Mouse (Mus musculus): Measurements from ENCODE around the gene 2010111I01Rik.

- no peak for TF ChIP-seq CTCF (IDR thresholded peaks at IDR 0.05; ENCODE audit: low read depth, low read length)
- TF ChIP-seq POLR2A (IDR thresholded peaks at IDR 0.05; ENCODE audit: insufficient read depth, low read length): no peak
- no peak for TF ChIP-seq EP300 (IDR thresholded peaks at IDR 0.05; ENCODE audit: insufficient read depth, low read depth, low read length)
Measured at GRCm38 (mm10) chr13:63289152-63289551, 324.5 kb downstream of the 2010111I01Rik start.
